Mouse (Mus musculus) spleen, postnatal 14 days (tissue): Measurements from ENCODE around the gene Arhgap6.

Source experiments
- DNase-seq, 2 experiments: peaks; one replicate each; pipeline ENCODE4 v3.0.0; 2021 to 2022; ENCODE audit warnings: low spot score in 2 of 2

Gene Arhgap6

DNA sequence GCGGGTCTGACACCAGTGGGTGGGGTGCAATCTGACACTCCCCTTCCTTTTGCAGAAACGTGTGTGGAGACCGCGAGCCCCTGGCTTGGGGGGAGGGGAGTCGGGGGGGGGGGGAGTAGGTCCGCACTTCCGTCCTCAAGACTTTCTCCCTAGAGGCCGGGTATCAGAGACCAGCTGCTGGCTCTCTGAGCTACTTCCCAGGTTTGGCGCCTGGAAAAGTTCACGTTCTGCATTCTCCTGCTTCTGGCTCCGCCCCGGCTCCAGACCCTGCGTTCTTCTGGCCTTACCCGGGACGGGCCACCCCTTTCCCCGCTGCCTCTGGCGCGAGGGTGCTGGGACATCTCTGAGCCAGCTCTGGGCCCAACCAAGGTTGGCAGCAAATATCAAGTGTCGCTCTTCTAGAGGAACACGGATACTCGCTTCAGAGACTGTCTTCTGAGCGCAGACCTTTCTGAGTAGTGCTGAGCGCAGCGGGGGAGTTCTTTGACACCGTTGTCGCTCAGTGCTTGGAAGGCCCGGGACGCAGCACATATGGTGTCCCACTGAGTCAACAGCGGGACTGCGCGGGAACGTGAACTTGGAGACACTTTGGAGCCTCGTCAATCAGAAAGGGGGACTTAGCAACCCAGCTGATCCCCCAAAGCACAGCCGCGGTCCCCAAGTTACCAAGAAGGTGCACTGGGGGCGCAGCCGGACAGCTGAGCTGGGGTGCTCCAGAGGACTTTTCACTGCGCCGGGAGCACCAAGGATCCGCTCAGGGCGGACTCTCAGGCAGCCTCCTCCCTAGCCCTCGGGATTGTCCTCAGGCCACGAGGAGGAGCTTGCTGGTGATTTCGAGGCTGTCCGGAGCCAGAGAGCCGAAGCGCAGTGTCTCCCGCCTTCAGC lies at the start of gene Arhgap6:
Gene Arhgap6, plus strand, starts transcription at position 126 of the 885 bp plus-strand sequence.
- no peak for DNase-seq

DNA sequence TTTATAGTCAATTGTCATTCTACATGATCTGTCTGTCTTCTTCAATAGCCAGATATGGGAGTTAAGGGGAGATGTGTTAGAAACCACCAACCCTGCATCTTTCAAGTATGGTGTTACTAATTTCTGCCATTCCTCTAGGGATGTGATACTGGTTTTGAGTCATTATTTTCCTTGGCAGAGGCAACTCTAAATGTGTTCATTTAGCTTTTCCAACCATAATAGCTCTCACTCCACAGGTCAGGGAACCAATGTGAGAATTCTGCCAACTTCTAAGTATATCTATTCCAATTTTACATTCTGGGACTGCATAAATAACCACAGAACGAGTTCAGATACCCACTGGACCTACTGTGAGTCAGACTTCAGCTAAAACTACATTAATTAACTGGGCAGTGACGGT lies 47.9 kb upstream of the Arhgap6 start:
- DNase-seq, result no peak

DNA sequence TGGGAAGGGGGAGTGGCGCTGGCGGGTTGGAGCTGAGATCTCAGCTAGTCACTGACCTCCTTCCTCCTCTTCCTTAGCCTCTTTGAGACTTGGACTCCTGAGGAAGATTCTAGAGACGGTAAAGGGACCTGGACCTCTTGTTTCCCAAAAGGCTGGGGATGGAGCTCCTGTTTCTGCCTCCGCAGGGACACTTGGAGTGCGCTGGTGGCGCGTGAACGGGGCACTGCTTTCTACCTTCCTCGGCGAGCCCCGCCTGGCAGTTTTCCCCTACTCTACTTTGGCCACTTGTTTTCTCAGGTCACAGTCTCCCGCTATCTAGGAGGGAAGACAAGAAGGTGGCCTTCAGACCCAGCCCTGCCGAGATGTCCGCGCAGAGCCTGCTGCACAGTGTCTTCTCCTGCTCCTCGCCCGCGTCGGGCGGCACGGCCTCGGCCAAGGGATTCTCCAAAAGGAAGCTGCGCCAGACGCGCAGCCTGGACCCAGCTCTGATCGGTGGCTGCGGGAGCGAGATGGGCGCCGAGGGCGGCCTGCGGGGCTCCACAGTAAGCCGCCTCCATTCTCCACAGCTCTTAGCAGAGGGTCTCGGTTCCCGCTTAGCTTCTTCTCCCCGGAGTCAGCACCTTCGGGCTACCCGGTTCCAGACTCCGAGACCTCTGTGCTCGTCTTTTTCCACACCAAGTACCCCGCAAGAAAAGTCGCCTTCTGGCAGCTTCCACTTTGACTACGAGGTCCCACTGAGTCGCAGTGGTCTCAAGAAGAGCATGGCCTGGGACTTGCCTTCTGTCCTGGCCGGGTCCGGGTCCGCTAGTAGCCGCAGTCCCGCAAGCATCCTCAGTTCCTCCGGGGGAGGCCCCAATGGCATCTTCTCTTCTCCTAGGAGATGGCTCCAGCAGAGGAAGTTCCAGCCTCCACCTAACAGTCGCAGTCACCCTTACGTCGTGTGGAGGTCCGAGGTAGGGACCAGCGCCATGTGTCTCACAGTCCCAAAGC lies 1.3 kb downstream of the Arhgap6 start:
- no peak for DNase-seq

DNA sequence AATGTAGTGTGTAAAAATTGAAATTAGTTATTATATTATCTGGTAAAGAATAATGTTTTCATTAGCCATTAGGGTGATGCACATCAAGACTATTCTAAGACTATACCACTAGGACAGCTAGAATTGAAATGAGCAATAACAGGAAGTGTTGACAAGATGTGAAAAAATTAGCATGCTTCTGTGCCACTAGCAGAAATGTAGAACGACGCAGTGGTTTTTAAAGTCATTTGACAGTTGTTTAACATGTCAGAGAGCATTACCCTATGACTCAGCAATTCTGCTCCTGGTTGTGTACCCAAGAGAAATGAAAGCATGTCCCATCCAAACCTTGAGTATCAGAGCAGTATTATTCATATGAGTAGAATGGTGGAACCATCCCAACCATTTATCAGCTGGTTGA lies 9.8 kb downstream of the Arhgap6 start:
- DNase-seq, result no peak

DNA sequence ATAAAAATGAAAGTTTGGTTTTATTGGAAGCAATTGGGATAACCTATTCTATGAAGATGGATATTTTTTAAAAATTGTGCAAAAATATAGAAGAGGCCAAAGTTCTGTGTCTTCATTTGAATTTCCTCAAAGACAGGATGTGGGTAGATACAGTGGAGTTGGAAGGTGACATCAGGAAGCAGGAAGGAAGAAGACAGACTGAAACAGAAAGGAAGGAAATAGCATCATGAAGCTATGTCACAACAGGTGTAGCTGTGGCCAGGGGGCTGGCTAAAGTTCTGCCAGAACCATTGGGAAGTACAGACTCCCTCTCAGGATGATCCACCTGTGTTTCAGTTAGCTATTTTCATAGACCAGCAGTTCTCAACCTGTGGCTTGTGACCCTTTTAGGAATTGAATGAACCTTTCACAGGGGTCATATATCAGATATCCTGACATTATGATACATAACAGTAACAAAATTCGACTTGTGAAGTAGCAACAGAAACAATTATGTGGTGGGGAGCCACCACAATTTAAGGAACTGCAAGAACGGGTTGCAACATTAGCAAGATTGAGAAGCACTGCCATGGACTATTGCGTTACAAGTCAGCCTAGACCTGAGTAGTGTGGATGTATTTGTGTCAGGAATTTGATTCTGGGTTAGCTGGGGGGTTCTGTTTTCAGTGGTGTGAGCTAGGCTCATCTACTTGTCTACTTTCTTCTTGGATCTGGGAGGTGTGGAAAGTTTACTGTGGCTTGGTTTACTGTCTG lies 15.8 kb downstream of the Arhgap6 start:
- no peak for DNase-seq

DNA sequence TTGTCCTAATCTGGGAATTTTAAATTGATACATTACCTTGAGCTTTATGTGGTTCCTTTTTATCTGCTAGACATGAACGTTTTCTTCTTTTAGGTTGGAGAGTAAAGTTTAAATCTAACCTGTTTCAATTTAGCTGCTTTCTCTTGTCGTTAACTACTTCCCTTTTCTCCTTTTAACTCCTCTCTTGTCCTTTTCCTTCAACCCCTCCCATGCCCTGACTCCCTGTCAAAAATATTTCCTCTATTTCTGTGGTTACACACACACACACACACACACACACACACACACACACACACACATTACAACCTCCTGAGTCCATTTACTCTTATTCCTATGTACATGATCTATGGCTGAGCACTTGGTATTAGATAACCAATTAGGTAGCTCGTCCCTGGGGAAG lies 24.0 kb downstream of the Arhgap6 start:
- DNase-seq, result no peak

DNA sequence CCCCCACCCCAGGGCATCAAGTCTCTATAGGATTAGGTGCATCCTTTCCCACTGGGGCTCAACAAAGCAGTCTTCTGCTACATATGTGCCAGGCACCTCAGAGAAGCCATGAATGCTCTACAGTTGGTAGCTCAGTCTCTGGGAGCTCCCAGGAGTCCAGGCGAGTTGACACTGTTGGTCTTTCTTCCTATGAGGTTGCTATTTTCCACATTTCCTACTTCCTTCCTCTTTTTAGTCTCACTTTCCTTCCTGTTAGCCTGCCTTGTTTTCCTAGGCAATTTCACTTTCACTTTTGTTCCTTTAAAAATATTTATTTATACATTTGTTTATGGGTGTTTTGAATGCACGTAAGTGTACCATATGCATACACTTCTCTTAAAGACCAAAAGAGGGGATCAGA lies 29.3 kb downstream of the Arhgap6 start:
- DNase-seq, result no peak

DNA sequence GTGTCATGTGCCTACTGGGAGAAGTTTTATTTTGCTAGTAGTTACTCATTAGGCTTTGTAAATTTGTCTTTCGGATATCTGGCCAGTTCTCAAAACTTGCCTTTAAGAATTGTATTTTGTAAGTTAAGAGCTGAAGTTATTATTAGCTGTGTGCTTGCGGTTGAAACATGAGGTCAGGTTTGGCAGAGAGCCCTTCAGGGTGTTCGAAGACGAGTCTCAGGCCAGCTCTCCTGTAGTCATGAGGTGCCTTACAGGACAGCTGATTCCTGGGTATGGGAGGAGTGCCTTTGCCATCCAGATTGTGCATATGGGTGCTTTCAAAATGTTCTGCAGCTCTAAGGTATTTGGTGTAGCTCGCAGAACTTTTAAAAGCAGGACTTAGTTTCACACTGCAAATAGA lies 37.4 kb downstream of the Arhgap6 start:
- DNase-seq, result no peak

DNA sequence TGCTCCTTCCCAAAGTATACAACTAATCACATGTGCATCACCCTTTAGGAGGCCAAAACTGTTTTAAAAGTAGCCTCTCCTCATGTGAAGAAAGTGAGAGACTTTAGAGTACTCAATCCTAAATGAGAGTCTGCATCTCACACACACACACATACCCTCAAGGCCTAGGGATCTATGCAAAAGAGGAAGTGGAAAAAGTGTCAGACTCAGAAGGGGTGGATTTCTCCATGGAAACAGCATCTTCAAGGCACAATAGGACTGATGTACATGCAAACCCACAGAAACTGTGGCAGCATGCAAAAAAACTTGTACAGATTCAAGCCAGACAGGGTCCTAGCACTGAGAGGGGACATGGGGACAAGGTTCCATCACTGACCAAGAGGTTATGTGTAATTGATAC lies 53.2 kb downstream of the Arhgap6 start:
- DNase-seq, result no peak

DNA sequence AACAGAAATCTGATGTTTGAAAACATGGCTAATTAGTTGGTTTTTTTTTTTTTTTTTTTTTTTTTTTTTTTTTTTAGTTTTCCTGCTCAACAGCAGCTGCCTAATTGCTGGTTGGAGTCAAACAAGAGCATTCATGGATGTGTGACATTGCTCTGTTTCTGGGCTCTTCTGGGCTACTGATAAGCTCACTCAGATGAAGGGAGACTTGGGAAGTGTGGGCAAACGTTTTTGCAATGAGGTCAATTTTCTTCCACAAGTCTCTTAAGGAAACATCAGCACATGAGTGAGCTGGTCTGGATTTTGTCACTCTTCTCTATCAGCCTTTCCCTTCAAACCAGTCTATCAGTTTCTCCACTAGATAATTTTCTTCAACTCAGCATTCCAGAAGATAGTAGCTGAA lies 79.8 kb downstream of the Arhgap6 start:
- DNase-seq, result no peak

DNA sequence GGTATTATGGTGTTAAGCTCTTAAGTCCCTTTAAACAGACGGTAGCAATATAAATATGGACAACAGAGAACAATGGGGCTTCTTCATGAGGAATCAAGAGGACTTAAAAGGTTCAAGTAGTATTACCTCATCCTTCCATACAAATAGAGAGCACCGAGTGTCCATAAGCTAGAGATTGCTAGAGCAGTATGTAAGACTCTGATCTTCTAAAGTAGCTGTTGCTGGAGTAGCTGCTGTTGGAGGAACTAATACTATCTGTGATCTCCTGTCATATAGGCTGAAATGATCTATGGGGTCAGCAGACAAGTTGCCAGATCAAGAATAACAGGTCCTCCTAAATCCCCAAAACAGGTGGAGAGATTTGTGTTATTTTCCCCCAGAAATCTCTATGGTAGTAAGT lies 108.7 kb downstream of the Arhgap6 start:
- no peak for DNase-seq

DNA sequence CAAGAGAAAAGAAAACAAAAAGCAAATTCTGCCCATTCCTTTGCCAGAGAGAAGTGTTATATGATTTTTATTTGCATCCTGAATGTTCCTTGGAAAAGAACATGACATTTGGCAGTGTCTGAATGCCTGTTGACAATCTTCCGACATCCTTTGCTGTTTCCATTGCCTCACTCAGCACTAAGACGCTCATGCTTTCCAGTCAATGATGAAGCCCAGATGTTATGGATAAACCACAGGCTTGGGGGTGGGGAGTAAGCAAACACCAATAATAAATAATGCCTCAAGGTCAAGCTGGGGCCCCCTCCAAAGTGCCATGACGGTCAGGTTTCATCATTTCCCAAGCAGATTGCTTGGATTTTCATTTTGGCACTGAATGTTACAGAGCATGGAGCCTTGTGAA lies 109.2 kb downstream of the Arhgap6 start:
- DNase-seq, result no peak

DNA sequence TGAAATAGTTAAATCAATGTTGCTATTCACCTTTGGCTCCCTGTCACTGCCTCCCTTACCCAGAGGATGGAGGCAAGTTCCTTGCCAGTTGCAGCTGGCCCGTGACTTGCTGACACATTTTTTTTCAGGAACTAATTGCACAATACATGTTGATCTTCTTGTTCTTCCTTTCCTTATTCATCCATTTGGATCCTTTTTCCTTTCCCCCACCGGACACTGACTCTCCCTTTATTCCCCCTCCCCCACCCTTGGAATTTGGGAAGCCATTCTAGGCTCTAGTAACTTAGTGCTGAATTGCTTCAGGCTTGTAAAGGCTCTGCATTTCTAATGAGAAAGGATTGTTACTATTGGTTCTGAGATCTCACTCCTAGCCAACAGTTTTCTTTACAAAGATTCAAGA lies 112.7 kb downstream of the Arhgap6 start:
- DNase-seq, result no peak

DNA sequence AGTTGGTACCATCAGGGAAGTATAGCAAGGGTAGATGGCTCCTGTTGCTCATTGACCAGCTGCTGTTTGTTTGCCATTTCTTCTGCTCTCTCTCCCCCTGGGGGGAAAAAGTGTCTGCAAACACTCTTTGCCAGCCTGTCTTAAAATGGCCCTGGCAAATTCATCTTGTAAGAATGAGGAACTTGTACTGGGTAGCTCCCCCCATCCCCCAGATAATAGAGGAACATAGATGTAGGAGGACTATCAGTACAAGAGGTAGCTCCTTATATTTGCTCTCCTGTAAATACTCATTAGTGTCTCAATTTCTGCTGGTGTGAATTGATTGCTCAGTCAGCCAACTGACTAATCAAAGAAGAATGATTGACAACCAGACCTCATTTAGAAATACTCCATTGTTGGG lies 118.6 kb downstream of the Arhgap6 start:
- DNase-seq, result no peak

DNA sequence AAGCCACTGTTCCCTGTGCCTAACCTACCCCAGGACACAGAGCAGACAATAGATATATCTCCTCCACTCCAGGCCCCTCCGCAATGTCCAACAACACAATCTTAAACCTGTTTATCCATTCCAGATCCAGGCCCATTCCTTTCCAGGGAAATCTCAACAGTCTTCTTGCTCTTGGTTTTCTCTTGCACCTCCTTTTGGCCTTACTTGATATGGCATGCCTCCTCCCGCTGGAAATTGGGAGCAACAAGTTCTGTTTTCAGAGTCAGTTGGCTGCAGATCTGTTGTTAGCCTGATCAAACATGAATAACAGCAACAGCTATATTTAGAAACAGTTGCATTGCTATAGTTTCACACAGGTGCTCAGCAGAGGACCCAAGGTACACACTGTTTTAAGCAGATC lies 126.0 kb downstream of the Arhgap6 start:
- DNase-seq, result no peak

DNA sequence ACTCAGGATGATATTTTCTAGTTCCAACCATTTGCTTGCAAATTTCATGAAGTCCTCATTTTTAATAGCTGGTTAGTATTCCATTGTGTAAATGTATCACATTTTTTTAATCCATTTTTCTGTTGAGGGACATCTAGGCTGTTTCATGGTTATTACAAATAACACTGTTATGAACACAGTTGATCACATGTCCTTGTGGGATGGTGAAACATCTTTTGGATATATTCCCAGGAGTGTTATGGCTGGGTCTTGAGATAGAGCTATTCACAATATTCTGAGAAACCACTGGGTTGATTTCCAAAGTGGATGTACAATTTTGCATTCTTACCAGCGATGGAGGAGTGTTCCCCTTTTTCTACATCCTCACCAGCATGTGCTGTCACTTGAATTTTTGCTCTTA lies 137.5 kb downstream of the Arhgap6 start:
- DNase-seq, result no peak

DNA sequence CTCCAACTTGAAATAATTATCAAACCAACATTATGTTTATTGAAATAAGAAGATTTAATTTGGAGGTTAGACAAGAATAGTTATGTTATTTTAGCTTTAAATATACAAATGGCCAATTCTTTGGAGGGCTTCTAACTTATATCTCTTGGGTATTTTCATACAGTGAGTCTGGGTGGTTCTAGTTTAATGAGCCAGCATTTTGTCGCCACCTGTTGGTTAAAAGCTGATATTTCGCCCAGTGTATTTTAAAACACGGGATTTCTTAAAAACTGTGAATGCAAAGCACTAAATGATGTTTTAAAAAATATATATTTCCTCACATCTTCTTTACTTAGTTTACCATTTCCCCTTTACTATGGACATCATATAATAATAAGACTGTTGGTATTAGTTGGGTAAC lies 140.5 kb downstream of the Arhgap6 start:
- DNase-seq, result no peak

DNA sequence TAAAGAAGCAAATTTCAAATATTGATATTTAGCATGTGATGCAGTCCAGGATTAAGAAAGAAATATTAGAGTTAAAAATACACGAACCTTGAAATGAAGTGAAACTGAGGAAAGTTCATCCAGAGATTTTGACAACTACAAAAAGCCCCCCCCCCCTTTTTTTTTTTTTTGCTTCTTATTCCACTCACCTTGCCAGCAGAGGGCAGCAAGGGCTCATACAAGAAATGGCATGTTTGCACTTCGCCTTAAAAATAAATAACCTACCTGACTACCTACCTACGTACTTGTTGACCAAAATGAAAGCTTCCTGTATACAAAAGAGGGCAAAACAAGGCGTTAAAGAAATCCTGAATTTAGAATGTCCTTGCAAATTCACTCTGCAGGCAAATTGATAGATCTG lies 143.0 kb downstream of the Arhgap6 start:
- no peak for DNase-seq

DNA sequence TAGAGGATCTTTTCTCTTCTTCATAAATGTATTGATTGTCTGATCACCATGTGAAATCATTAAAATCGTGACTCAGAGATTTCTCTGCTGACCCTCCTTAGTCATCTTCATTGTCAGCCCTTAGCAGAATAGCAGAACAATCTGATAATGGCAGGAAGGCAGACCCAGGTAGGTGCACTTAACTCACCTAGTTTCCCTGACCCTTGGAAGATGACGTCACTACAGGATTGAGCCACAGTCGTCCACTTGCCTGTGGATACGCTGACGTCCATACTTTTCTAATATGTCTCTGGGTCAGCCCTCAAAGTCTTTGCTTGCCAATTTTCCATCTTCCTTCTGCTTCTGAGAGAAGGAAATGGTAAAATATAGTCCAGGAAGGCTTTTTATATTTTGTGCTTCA lies 146.8 kb downstream of the Arhgap6 start:
- no peak for DNase-seq

DNA sequence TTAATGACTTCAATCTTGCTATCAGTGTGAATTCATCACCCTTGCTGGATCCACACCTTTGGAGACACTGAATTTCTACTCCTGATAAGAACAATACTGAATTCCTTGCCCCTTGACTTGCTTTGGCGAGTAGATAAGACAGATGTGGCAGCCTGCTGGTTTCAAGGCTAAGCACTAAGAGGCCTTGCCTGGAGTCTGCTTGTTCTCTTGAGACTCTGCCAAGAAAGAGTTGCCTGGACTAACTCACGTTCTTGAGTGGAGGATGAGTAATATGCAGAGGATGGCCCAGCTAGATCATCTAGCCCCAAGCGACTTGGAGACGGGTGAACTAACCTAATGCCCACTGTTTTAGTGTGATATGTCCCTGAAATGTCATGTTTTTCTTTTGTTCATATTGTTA lies 148.3 kb downstream of the Arhgap6 start:
- no peak for DNase-seq

DNA sequence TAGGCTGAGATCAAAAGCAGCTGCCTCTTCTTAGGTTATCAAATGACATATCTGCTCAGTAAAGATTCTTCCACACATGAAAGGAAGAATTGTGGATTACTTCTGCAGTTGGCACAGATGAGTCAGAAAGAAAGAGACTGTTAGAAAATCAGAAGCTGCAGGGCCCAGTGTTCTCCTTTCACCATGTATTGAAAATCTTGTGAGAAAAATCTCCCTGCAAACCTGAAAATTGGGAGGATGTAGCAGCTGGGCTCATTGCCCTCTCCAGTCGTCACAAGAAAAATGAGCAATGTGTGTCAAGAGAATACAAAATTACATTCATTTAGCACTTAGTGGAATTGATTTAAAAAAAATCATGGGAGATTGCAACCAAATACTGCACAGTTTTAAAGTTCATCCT lies 180.5 kb downstream of the Arhgap6 start:
- DNase-seq, result no peak

DNA sequence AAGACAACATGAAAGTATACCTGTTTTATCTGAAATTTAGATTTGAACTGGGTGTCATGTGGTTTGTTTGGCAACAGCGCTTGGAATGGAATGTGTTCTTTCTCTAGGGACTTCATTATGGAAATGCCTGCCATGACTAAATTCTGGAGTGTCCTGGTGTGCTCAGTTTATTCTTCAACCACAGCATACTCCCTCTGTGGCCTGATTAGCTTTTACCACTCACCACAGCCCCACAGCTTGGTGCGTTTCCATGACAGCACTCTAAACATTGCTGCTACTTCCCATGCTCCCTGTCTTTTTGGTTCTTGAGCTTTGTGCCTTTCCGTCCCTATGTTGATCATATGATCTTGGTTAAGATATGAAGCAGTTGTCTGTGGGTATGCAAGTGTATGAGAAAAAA lies 182.9 kb downstream of the Arhgap6 start:
- no peak for DNase-seq
